Mouse (Mus musculus): Measurements from ENCODE around the gene Nxnl2.

The Nxnl2 gene

DNA sequence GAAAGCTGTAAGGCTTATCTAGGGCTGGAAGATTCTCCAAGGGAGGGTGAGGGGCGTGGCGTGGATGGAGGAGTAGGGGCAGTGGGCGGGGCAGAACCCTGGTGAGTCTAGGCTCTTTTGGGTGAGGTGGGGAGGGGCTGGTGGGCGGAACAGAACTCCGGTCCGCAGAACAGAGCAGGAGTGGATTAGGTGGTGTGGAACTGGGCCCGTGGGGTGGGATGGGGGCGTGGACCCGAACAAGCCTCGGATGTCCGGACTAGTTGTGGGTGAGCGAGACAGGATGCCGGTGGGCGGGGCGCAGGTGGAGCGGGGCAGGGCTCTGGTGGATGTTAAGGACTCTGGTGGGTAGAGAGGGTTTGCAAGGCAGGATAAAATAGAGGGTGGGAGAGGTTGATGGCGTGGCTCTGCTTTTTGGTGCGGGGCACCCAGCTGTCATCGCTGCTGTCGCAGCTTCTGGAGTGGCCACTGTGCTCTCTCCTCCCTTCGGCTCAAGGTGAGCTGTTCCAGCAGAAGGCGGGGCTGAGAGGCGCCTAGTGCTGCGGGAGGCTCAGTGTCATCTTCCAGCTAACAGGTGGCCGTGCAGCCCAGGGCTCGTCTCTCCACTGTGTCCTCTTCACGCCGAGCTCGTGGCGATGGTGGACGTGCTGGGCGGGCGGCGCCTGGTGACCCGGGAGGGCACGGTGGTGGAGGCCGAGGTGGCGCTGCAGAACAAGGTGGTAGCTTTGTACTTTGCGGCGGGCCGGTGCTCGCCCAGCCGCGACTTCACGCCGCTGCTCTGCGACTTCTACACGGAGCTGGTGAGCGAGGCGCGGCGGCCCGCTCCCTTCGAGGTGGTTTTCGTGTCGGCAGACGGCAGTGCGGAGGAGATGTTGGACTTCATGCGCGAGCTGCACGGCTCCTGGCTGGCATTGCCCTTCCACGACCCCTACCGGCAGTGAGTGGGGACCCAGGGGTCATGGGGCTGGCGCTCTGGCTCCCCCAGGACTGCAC lies at the start of gene Nxnl2:
TSS of gene Nxnl2 (plus strand) at position 332 of the 990 bp plus-strand sequence.
- peak; percentile 69 for ATAC-seq (ENCODE audit: low TSS enrichment)

GRCm38 (mm10) chr13:51121966-51122365 lies 48.9 kb upstream of the Nxnl2 start:
- no peak for ATAC-seq (ENCODE audit: low TSS enrichment)

GRCm38 (mm10) chr13:51122771-51123170 lies 48.1 kb upstream of the Nxnl2 start:
- ATAC-seq (ENCODE audit: low TSS enrichment): no peak

- no peak for ATAC-seq (ENCODE audit: low TSS enrichment)
These were observed 45.5 kb upstream of the Nxnl2 start for GRCm38 (mm10) chr13:51125357-51125756.

- no peak for ATAC-seq (ENCODE audit: low TSS enrichment)
These were observed 42.9 kb upstream of the Nxnl2 start for GRCm38 (mm10) chr13:51127906-51128305.

DNA sequence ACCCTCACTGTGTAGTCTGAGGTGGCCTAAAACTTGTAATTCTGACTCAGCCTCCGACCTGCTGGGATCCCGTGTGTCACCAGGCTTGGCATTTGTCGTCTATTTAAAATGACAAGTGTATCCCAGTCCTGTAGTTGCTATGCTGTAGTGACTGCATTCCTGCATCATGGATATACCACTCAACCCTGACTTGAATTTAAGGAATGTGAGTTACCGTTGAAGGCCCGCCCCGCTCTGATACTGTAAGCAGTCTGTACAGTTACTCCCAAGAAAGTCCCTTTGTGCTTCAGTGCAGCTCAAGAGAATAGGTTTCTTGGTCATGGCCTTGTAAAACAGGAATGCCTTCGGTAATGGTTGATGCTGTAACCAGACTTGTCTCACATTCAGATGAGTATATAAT lies 42.4 kb upstream of the Nxnl2 start:
- no peak for ATAC-seq (ENCODE audit: low TSS enrichment)

DNA sequence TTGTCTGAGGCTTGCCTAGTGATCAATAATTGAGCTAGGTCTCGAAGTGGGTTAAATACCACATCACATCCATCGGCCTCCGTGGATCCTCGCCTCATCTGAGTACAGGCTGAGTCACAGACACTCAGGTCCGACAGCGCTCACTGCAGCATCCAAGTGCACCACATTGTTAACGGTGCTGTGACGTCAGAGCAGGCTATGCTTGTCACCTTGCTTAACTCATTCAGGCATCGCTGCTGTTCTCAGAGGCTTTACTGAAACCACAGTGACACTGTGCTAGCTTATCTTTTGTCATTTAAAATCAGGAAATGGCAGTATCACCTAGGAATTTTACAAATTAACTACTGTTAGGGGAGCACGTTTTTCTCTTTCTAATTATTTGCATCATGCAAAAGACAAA lies 39.6 kb upstream of the Nxnl2 start:
- peak; percentile 72 for ATAC-seq (ENCODE audit: low TSS enrichment)

DNA sequence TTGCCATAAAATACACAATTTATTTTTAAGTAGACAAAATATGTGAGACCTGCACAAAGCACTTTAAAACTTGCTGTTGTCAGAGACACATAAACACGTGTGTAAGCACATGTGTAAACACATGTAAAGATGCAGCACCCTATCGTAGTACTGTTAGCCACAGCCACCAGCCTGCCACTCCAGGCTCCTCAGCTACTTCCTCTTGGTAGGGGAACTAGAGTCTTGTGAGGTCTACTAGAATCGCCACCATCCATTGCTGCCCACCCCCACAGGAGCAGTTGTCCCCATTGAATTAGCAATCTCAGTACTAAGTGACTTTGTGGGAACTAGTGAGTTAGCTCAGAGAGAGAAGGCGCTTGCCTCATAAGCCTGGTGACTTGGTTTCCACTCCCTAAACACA lies 34.5 kb upstream of the Nxnl2 start:
- 0 out of 2 replicates have a peak, but pooled peaks have one; percentile 5 for ATAC-seq (ENCODE audit: low TSS enrichment)

GRCm38 (mm10) chr13:51136996-51137701 lies 33.7 kb upstream of the Nxnl2 start:
- peak; percentile 77 for ATAC-seq (ENCODE audit: low TSS enrichment)

DNA sequence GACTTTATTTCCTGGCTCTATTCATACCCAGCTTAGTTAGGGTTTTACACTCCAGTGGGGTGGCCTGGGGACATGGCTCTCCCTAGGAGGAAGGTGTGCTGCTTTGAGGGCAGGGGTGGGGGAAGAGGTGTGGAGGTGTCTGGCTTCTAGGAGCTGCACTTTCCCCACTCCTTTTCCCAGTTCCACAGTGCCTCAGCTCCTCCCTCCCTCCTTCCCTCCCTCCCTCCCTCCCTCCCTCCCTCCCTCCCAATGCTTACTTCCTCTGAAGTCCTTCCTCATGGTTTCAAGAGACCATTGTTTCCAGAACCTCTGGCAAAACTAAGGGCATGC lies 33.2 kb upstream of the Nxnl2 start:
- ATAC-seq (ENCODE audit: low TSS enrichment): no peak

- no peak for ATAC-seq (ENCODE audit: low TSS enrichment)
These were observed 23.7 kb upstream of the Nxnl2 start for GRCm38 (mm10) chr13:51147106-51147505.

GRCm38 (mm10) chr13:51152966-51153669 lies 17.7 kb upstream of the Nxnl2 start:
- no peak for ATAC-seq (ENCODE audit: low TSS enrichment)

DNA sequence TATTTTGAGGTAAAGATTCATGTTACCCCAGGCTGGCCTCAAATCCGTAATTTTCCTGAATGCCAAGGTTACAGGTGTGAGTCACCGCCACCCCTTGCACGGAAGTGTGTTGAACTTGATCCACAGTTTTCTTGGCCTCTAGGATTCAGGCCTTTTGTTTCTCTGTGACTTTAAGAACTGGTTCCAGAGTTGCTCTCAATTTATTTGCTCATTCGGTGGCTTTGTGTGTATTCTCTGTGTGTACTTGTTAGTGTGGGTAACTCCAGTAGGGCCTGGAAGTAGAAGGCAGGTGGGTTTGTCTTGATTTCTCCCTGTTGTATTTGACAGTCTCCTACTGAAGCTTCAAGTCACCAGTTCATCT lies 17.2 kb upstream of the Nxnl2 start:
- ATAC-seq (ENCODE audit: low TSS enrichment): no peak

DNA sequence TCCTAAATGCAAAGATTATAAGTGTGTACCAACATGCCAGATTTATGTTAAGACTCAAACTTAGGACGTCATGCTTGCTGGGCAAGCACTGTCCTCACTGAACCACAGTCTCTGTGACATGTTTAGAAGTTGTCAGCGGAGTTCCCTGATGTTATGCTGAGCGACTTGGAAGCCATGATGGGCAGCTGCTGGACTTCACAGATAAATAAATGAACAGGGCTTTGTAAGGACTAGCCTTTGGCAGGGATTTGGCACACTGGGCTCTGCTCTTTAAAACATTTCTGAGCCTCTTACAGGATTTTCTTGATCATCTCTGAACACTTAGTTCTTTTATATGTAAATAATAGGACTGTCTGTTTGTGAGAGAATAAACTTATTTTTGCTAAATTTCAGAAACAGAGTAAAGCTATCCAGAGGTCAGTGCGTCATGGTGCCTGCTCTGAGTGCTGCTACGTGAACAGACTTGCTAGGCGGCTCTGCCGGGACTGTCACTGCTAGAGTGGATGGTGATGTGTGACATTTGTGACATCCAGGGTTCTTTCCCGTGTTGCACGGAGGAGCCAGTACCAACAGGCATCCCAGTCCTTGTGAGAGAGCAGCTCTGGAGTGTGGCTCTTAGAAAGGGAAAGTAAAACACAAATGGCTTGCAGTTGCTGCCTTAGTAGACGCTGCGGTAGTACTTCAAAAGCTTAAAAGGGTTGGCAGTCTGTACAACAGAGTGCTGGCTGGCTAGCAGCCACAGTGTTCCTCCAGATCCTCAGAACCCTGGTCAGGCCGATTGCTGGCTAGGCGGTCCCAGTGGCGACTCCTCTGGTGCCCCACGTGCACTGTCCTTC lies 15.4 kb upstream of the Nxnl2 start:
- peak; percentile 58 for ATAC-seq (ENCODE audit: low TSS enrichment)

DNA sequence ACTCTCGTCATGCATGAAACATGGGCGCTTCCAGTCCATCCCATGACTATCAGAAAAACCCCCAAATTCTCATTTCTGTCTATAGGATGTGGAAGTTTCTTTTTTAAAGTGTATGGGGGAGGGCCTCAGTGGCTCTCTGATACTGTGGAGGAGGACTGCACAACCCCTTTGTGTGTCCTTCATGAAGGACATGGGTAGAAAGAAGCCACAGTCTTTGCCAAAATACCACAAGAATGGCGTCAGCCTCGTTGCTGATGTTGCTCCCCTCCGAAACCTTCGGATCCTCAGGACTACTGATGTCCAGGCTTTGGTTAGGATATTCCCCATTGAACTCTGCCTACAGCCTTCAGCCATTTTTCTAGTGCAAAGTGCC lies 14.8 kb upstream of the Nxnl2 start:
- no peak for ATAC-seq (ENCODE audit: low TSS enrichment)

GRCm38 (mm10) chr13:51157291-51157690 lies 13.5 kb upstream of the Nxnl2 start:
- no peak for ATAC-seq (ENCODE audit: low TSS enrichment)

DNA sequence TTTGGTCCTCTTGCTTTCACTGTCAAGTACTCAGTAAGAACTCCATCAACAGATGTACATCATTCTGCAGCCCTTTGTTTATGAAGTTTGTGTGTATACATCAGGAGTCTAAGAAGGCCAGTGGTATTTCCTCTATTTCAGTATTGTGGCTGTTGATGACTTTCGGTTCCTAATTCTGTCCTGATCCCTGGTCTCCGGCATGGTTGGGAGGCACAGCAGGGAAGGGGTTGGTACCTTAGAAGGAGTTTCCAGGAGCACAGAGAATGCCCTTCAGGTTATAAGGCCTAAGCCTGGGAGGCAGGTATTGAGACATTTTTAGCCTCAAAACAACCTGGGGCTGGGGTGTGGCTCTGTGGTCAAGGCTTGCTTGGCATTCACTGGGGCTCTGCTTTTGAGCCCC lies 9.2 kb upstream of the Nxnl2 start:
- ATAC-seq (ENCODE audit: low TSS enrichment): no peak

DNA sequence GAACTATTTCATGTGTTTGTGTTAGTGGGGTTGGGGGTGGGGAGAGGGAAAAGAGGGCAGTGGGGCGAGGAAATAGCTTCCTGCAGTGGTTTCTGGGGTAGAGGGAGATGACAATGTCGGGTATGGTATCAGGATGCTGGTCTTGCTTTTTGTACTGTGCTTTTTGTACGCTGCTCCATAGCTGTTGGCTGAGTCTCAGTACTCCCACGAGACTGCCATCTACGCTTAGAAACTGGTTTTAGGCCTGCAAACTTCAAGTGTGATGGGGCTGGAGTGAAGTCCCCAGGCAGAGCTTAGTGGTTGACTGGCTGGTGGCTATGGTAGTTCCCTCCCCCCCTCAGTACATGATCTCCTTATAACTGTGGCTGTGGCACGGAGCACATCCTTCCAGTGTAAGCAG lies 8.6 kb upstream of the Nxnl2 start:
- peak; percentile 91 for ATAC-seq (ENCODE audit: low TSS enrichment)

GRCm38 (mm10) chr13:51166711-51167110 lies 4.1 kb upstream of the Nxnl2 start:
- ATAC-seq (ENCODE audit: low TSS enrichment): no peak

GRCm38 (mm10) chr13:51170215-51170614 lies 607 bp upstream of the Nxnl2 start:
- ATAC-seq (ENCODE audit: low TSS enrichment): peak; percentile 25; the same call in 1 of the 2 replicates

- ATAC-seq (ENCODE audit: low TSS enrichment): no peak
These were observed 1.8 kb downstream of the Nxnl2 start for GRCm38 (mm10) chr13:51172601-51173000.

- ATAC-seq (ENCODE audit: low TSS enrichment): no peak
These were observed 8.1 kb downstream of the Nxnl2 start for GRCm38 (mm10) chr13:51178932-51179331.
